In the genomic region with DNA sequence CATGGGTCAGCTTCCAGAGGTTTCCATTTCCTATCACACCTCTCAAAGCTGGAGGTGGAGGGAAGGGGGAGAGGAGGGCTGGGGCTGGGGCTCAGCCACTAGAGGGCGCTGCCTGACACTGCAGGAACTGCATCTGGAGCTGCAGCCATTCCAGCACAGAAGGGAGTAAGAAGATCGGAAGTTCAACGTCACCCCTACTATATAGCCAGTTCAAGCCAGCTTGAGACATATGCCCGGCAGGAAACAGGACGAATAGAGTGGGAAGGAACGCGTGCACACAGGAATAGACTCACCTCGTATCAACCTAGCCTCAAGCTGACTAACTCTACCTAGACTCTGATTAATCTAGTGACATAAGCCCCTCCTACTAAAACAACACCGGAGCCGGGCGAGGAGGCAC, we compare ENCODE assay signal across 8 mouse cellular contexts. TPM values are rescaled to one million over a fixed set of nuclear protein-coding genes. Genes with fewer than 3 reads are reported as not detected.
DNase-seq lines count a peak whose midpoint lies in the region; ATAC-seq and TF ChIP-seq lines count a peak whose summit lies in the region.

No protein-coding gene starts in this region.

- no peak overlapping the region for H3K27ac ChIP-seq in MEL (ENCODE audit: control insufficient read depth, low read depth, low read length)
- no peak overlapping the region for H3K27ac ChIP-seq in heart, adult 2 months
- no peak overlapping the region for H3K27ac ChIP-seq in lung, embryonic 15.5 days

- ATAC-seq in lung, embryonic 15.5 days (ENCODE audit: borderline replicate concordance, extremely low read depth, low FRiP score, low TSS enrichment), result 0 out of 2 replicates have a peak, but pooled peaks have one; percentile 43

- no peak; a peak in 1 of 4 replicates for TF ChIP-seq EP300 in MEL (IDR thresholded peaks at IDR 0.05; ENCODE audit: low read depth in 1 of 2, low read length in 2 of 2)
- peak; percentile 42; the same call in 1 of the 2 replicates for TF ChIP-seq EP300 in heart, adult 2 months (IDR thresholded peaks at IDR 0.05; ENCODE audit: insufficient read depth, low read depth, low read length)

- H3K4me3 ChIP-seq in C2C12 (ENCODE audit: insufficient read depth, poor library complexity, severe bottlenecking) (no peak overlapping the region), MEL (ENCODE audit: control insufficient read depth in 1 of 2, insufficient read depth in 1 of 2, low read depth in 2 of 2, low read length in 2 of 2) (peak overlapping the region; percentile 48 to 67)
- peak overlapping the region; percentile 26; the same call in 1 of the 2 replicates for H3K4me3 ChIP-seq in heart, adult 2 months
- H3K4me3 ChIP-seq in lung, embryonic 15.5 days, result no peak overlapping the region

- H3K4me2 ChIP-seq in lung, embryonic 15.5 days, result no peak overlapping the region

- WGBS in heart, adult 2 months, result 13% methylated on average over 11 of the region's 11 CpGs
- 28% methylated on average over 11 of the region's 11 CpGs for WGBS in lung, embryonic 15.5 days

- no peaks in the 10 kb centered on the region for H3K36me3 ChIP-seq in C2C12 (ENCODE audit: control insufficient read depth, insufficient read depth)
- no peaks in the 10 kb centered on the region for H3K36me3 ChIP-seq in MEL (ENCODE audit: control insufficient read depth in 1 of 2, insufficient read depth in 2 of 2, low read length in 2 of 2)
- no peaks in the 10 kb centered on the region for H3K36me3 ChIP-seq in heart, adult 2 months (ENCODE audit: control insufficient read depth, insufficient read depth, low read length)
- H3K36me3 ChIP-seq in lung, embryonic 15.5 days, result no peaks in the 10 kb centered on the region

- no peaks in the 10 kb centered on the region for H3K79me3 ChIP-seq in C2C12 (ENCODE audit: low read depth)

- peak overlapping the region; percentile 16 for H3K9ac ChIP-seq in MEL (ENCODE audit: control insufficient read depth, low read depth, low read length, poor library complexity, severe bottlenecking)
- 0 out of 2 replicates have a peak overlapping the region, but pooled peaks have one; percentile 18 for H3K9ac ChIP-seq in heart, adult 2 months (ENCODE audit: low read depth, low read length)
- no peak overlapping the region for H3K9ac ChIP-seq in lung, embryonic 15.5 days

- H3K4me1 ChIP-seq in MEL (ENCODE audit: control insufficient read depth in 1 of 2, insufficient read depth in 2 of 2, low read length in 2 of 2), result no peaks in the 10 kb centered on the region
- peaks cover 1% of the 10 kb centered on the region; the same call in 1 of the 2 replicates for H3K4me1 ChIP-seq in heart, adult 2 months (ENCODE audit: control insufficient read depth, insufficient read depth, low read length)
- no peaks in the 10 kb centered on the region for H3K4me1 ChIP-seq in lung, embryonic 15.5 days

- no peak overlapping the region for H3ac ChIP-seq in C2C12 (ENCODE audit: control insufficient read depth, insufficient read length, low read depth)

- intact Hi-C loops in heart, adult 2 months (cut with DNase I), result loop anchor here (1.0 to 5.0 kb wide), 3 partner anchors 101 to 190 kb away; a partner anchor contains a TSS

- TF ChIP-seq CTCF in C2C12 (IDR thresholded peaks at IDR 0.05; ENCODE audit: control insufficient read depth, insufficient read depth, insufficient read length) (peak; percentile 81), MEL (IDR thresholded peaks at IDR 0.05 in 2 of 3, conservative IDR thresholded peaks at IDR 0.05 in 1 of 3; ENCODE audit: control insufficient read depth in 1 of 3, insufficient read depth in 1 of 3, low read depth in 2 of 3, low read length in 3 of 3, poor library complexity in 1 of 3, severe bottlenecking in 1 of 3) (peak; percentile 91 to 99 (median 92))
- TF ChIP-seq CTCF in heart, adult 2 months (IDR thresholded peaks at IDR 0.05), result peak; percentile 97; the same call in 1 of the 2 replicates

- H3K9me3 ChIP-seq in MEL (replicated peaks; ENCODE audit: insufficient read depth, low read length), result no peaks in the 10 kb centered on the region
- no peaks in the 10 kb centered on the region for H3K9me3 ChIP-seq in lung, embryonic 15.5 days

- peak; percentile 92 for DNase-seq in MEL (ENCODE audit: low read depth, low spot score)
- peak; percentile 44 for DNase-seq in cerebellum, adult 9-11 months
- peak; percentile 72 to 85 for DNase-seq in heart, adult 2 months
- DNase-seq in kidney, postnatal 10 days, result peak; percentile 90
- DNase-seq in skeletal muscle tissue, adult 2 months (ENCODE audit: low read depth, low spot score), result peak; percentile 37
- peak; percentile 36 for DNase-seq in yolk sac, embryonic 10.5 days (ENCODE audit: low spot score)

- H3K27me3 ChIP-seq in C2C12 (ENCODE audit: control insufficient read depth, insufficient read depth, insufficient read length), result no peaks in the 10 kb centered on the region
- no peaks in the 10 kb centered on the region for H3K27me3 ChIP-seq in MEL (ENCODE audit: control insufficient read depth in 1 of 2, insufficient read depth in 2 of 2, low read length in 2 of 2)
- no peaks in the 10 kb centered on the region for H3K27me3 ChIP-seq in heart, adult 2 months (ENCODE audit: control insufficient read depth, insufficient read depth, low read length)
- no peaks in the 10 kb centered on the region for H3K27me3 ChIP-seq in lung, embryonic 15.5 days

- TF ChIP-seq POLR2A in MEL (IDR thresholded peaks at IDR 0.05; ENCODE audit: control insufficient read depth in 1 of 2, insufficient read depth in 1 of 2, low read depth in 1 of 2, low read length in 2 of 2, poor library complexity in 1 of 2), result no peak
- TF ChIP-seq POLR2A in heart, adult 2 months (IDR thresholded peaks at IDR 0.05; ENCODE audit: insufficient read depth, low read depth, low read length), result no peak

- H3K79me2 ChIP-seq in C2C12 (ENCODE audit: control insufficient read depth, insufficient read depth), result no peaks in the 10 kb centered on the region
- no peaks in the 10 kb centered on the region for H3K79me2 ChIP-seq in MEL (ENCODE audit: control insufficient read depth, insufficient read depth, low read length, poor library complexity)
- no peaks in the 10 kb centered on the region for H3K79me2 ChIP-seq in heart, adult 2 months (replicated peaks; ENCODE audit: control insufficient read depth, insufficient read depth, low read length)

- TF ChIP-seq RAD21 in MEL (IDR thresholded peaks at IDR 0.05; ENCODE audit: low read depth, low read length), result peak; percentile 74

TF ChIP-seq in C2C12, 6 proteins besides CTCF, POLR2A, EP300 and RAD21:
- TF ChIP-seq CEBPB (IDR thresholded peaks at IDR 0.05; ENCODE audit: low read depth) (no peak), MYOD1 (IDR thresholded peaks at IDR 0.05; ENCODE audit: control insufficient read depth, insufficient read length, low read depth) (no peak), USF1 (IDR thresholded peaks at IDR 0.05; ENCODE audit: low read depth) (no peak), MYOG (IDR thresholded peaks at IDR 0.05; ENCODE audit: control insufficient read depth, extremely low read depth, insufficient read length) (no peak), MAX (IDR thresholded peaks at IDR 0.05) (no peak), FOSL1 (IDR thresholded peaks at IDR 0.05; ENCODE audit: insufficient read depth, low read length, poor library complexity, severe bottlenecking) (no peak)

TF ChIP-seq in MEL, 35 proteins besides CTCF, POLR2A, EP300 and RAD21 (continues in another document):
- TF ChIP-seq ZC3H11A (IDR thresholded peaks at IDR 0.05; ENCODE audit: low read depth, low read length), result peak; percentile 83
- peak; percentile 62; the same call in 1 of the 2 replicates for TF ChIP-seq ELF1 (IDR thresholded peaks at IDR 0.05; ENCODE audit: low read depth, low read length)
- TF ChIP-seq HCFC1 (IDR thresholded peaks at IDR 0.05; ENCODE audit: low read depth, low read length), result peak; percentile 44
- no peak for TF ChIP-seq ZKSCAN1 (IDR thresholded peaks at IDR 0.05; ENCODE audit: low read depth, low read length)
- 0 out of 2 replicates have a peak, but pooled peaks have one; percentile 47 for TF ChIP-seq RCOR1 (IDR thresholded peaks at IDR 0.05; ENCODE audit: low read depth, low read length)
- no peak for TF ChIP-seq USF1 (IDR thresholded peaks at IDR 0.05; ENCODE audit: low read depth, low read length)
- TF ChIP-seq TBP (IDR thresholded peaks at IDR 0.05; ENCODE audit: low read depth, low read length), result no peak
- no peak for TF ChIP-seq CHD2 (IDR thresholded peaks at IDR 0.05; ENCODE audit: low read length)
- TF ChIP-seq MYB (IDR thresholded peaks at IDR 0.05; ENCODE audit: low read depth, low read length), result no peak
- peak; percentile 81; the same call in 1 of the 2 replicates for TF ChIP-seq MAZ (IDR thresholded peaks at IDR 0.05; ENCODE audit: low read depth, low read length)
- no peak for TF ChIP-seq NELFE (IDR thresholded peaks at IDR 0.05; ENCODE audit: low read depth, low read length)
- no peak for TF ChIP-seq TAL1 (IDR thresholded peaks at IDR 0.05; ENCODE audit: low read length)
- TF ChIP-seq MYC (IDR thresholded peaks at IDR 0.05; ENCODE audit: low read depth, low read length), result no peak; the same call in 1 of the 2 replicates
- peak; percentile 85 for TF ChIP-seq SMC3 (IDR thresholded peaks at IDR 0.05; ENCODE audit: low read depth, low read length)

RNA-seq across cellular contexts. Expression of a gene that starts 11.2 kb away (rescaled TPM):
- 5.2 TPM for polyA plus RNA-seq in C2C12 (2012; fragmentation: generic; extraction: Trizol)
- total RNA-seq in MEL (2012; rRNA removed), result 4.3 and 5.3 TPM in 2 replicates
- polyA plus RNA-seq in MEL (2012; ENCODE audit: insufficient read depth in 1 of 2, insufficient read length in 2 of 2, low read depth in 1 of 2, low replicate concordance in 2 of 2, missing spikeins in 1 of 2), result 1 to 10 TPM in 1 of 2 experiments, not detected in 1; 8.9 TPM
- 1 to 10 TPM; 7.0 to 8.9 TPM for total RNA-seq in heart, adult 2 months (2021)
- 7.4 and 8.8 TPM in 2 replicates for polyA plus RNA-seq in heart, adult 2 months (2012; rRNA removed)
- 15.8 and 16.6 TPM in 2 replicates for polyA plus RNA-seq in lung, embryonic 15.5 days (2015; fragmentation: Nextera tagmentation; extraction: Ambion mirVana)

RNA-seq across cellular contexts. Expression of a gene that starts 20.3 kb away (rescaled TPM):
- 697 TPM for polyA plus RNA-seq in C2C12 (2012; fragmentation: generic; extraction: Trizol)
- 558 and 572 TPM in 2 replicates for total RNA-seq in MEL (2012; rRNA removed)
- 100 to 1,000 TPM in 1 of 2 experiments, not detected in 1; 568 TPM for polyA plus RNA-seq in MEL (2012; ENCODE audit: insufficient read depth in 1 of 2, insufficient read length in 2 of 2, low read depth in 1 of 2, low replicate concordance in 2 of 2, missing spikeins in 1 of 2)
- 100 to 1,000 TPM; 412 to 465 TPM for total RNA-seq in heart, adult 2 months (2021)
- polyA plus RNA-seq in heart, adult 2 months (2012; rRNA removed), result 402 and 552 TPM in 2 replicates
- 726 and 749 TPM in 2 replicates for polyA plus RNA-seq in lung, embryonic 15.5 days (2015; fragmentation: Nextera tagmentation; extraction: Ambion mirVana)

RNA-seq across cellular contexts. Expression of a gene that starts 49.4 kb away (rescaled TPM):
- polyA plus RNA-seq in C2C12 (2012; fragmentation: generic; extraction: Trizol) (131 TPM), MEL (2012; ENCODE audit: insufficient read depth in 1 of 2, insufficient read length in 2 of 2, low read depth in 1 of 2, low replicate concordance in 2 of 2, missing spikeins in 1 of 2) (10 to 100 TPM in 1 of 2 experiments, not detected in 1; 56.9 TPM)
- total RNA-seq in MEL (2012; rRNA removed), result 32.9 and 36.8 TPM in 2 replicates
- total RNA-seq in heart, adult 2 months (2021), result 100 to 1,000 TPM in 1 of 2 experiments, 10 to 100 TPM in 1; 91.4 to 101 TPM
- polyA plus RNA-seq in heart, adult 2 months (2012; rRNA removed), result 130 and 197 TPM in 2 replicates
- polyA plus RNA-seq in lung, embryonic 15.5 days (2015; fragmentation: Nextera tagmentation; extraction: Ambion mirVana), result 68.3 and 69.8 TPM in 2 replicates

Comparison
In these comparisons a context has a peak if more than half of its experiments do, and no peak if none do; other contexts are left out.
1. H3K4me3 ChIP-seq: peak in MEL (2 of 2) and heart, adult 2 months (single experiment); none in C2C12 (single experiment) and lung, embryonic 15.5 days (single experiment).
2. DNase-seq: peak in every context shown above with its lines; median percentile 92 in MEL; 90 in kidney, postnatal 10 days; 78 in heart, adult 2 months; 44 in cerebellum, adult 9-11 months; 37 in skeletal muscle tissue, adult 2 months; 36 in yolk sac, embryonic 10.5 days.
3. Peak in every context shown above with its lines, with median percentiles within 50 percentile points of each other: CTCF ChIP-seq.